Mouse (Mus musculus) effector memory CD4-positive, alpha-beta T cell, adult 7 months (primary cell): Measurements from ENCODE around the gene Sh3bgr. TPM values are rescaled to one million over a fixed set of nuclear protein-coding genes. Genes with fewer than 3 reads are reported as not detected.

Source experiments
- polyA plus RNA-seq: library from polyadenylated mRNA; unstranded; fragments of 100-300 nt; shearing (Covaris generic); gene quantifications from one replicate; pipeline ENCODE4 v1.2.1, GENCODE M21; 2017

Gene Sh3bgr
- not detected for polyA plus RNA-seq

DNA sequence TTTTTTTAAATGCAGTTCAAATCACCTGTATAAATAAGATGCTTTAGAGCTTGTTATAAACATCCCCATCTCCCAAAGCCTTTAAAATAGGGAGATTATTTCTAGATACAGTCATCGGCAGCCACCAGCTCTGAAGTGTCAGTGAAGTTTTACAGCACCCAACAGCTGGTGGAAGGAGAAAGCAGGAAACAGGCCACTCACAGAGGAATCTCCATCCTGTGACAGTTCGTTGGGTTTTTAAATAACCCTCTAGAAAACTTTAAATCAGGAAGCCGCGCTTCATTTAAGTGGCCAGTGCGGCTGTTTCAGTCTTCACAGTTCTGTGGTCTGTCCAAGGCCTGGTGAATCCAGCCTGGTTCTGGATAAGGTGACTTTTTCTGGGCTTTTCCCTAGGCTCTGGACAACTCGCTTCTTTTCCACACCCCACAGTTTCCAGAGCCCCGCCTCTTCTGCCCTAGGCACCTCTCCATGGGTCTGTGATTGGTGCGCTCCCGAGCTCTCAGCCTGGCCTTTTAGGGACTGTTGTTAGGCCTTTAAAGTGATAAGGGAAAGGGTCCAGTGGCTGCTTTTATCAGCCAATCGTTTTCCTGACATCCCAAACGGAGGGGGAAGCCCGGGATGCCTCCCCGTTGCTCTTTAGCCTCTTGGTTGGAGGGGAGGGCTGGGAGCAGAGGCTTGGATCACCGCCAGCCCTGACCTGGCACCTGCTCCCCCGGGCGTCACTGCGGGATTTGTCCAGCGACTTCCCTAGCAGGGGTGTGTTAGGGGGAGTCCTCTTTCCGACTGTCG lies at the start of gene Sh3bgr:
Gene Sh3bgr (plus strand): TSS at position 538 of the 789 bp plus-strand sequence.

GRCm38 (mm10) chr16:96191531-96192506 lies 8.4 kb upstream of the Sh3bgr start, which contains the start of gene Lca5l:
Gene Lca5l (minus strand): TSS chr16:96192271.

DNA sequence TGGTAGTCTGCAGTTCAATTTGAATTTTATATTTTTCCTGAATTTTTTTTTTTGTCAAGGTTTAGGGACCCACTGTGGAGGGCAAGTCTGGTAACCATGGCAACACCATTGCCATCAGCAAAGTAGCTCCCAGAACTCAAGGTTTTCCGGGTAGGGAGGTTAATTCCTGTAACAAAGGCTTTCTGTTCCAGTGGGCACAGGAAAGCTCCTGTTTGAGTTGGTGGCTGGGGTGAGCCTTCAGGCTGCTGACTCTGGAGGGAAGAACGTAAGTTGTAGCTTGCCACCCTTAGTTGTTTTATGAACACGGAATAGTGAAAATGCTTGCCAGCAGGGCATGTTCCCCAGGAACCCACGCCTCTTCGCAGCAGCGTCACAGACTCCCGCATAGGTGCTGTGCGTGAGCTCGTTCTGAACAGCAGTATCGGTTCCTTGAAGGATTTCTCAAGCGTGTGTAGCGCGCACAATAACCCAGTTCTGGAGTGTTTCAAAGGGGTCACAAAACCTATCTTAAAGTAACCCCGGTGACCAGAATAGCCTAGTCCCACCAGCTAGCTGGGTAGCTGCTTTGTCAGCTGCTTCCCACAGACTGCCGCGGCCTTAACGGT lies 35.2 kb downstream of the Sh3bgr start, which contains the start of gene B3galt5:
Gene B3galt5 (plus strand): TSS at position 436 of the 605 bp plus-strand sequence.

Other genes with a start within 250 kb of the Sh3bgr start
- 24.2 TPM for gene Psmg1, start 209.5 kb upstream of the Sh3bgr start, polyA plus RNA-seq
- gene Brwd1, start 117.9 kb upstream of the Sh3bgr start, polyA plus RNA-seq = 57.9 TPM
- gene Hmgn1, start 72.7 kb upstream of the Sh3bgr start, polyA plus RNA-seq = 77.1 TPM
- gene Wrb, start 55.0 kb upstream of the Sh3bgr start, polyA plus RNA-seq = 9.7 TPM
- 0.12 TPM for gene Lca5l, start 8.2 kb upstream of the Sh3bgr start, polyA plus RNA-seq
- 1.7 TPM for gene B3galt5, start 35.4 kb downstream of the Sh3bgr start, polyA plus RNA-seq
- gene Itgb2l, start 243.2 kb downstream of the Sh3bgr start, polyA plus RNA-seq = not detected